Mouse (Mus musculus): ENCODE measurements around the gene Ndufb8.
A peak's percentile ranks its signal among the peaks of the same experiment; 100 is the strongest.

Ndufb8 gene

GRCm38 (mm10) chr19:44554861-44555590 is at the start of gene Ndufb8:
Ndufb8 (minus strand) TSS chr19:44555440.
- peak; percentile 94 for DNase-seq (ENCODE audit: low read depth, low spot score)

- no peak for DNase-seq (ENCODE audit: low read depth, low spot score)
Observed at GRCm38 (mm10) chr19:44594180-44594579, 38.9 kb upstream of the Ndufb8 start.

GRCm38 (mm10) chr19:44591638-44592037 is 36.4 kb upstream of the Ndufb8 start:
- peak; percentile 61 for DNase-seq (ENCODE audit: low read depth, low spot score)

- DNase-seq (ENCODE audit: low read depth, low spot score), result peak; percentile 67
Observed at GRCm38 (mm10) chr19:44590992-44591391, 35.8 kb upstream of the Ndufb8 start.

GRCm38 (mm10) chr19:44589591-44590223 is 34.5 kb upstream of the Ndufb8 start:
- DNase-seq (ENCODE audit: low read depth, low spot score), result no peak

GRCm38 (mm10) chr19:44588036-44588435 is 32.8 kb upstream of the Ndufb8 start:
- no peak for DNase-seq (ENCODE audit: low read depth, low spot score)

- DNase-seq (ENCODE audit: low read depth, low spot score), result peak; percentile 86
Observed at GRCm38 (mm10) chr19:44582638-44583309, 27.5 kb upstream of the Ndufb8 start.

- no peak for DNase-seq (ENCODE audit: low read depth, low spot score)
Observed at GRCm38 (mm10) chr19:44582103-44582502, 26.9 kb upstream of the Ndufb8 start.

- DNase-seq (ENCODE audit: low read depth, low spot score), result no peak
Observed at GRCm38 (mm10) chr19:44578038-44578437, 22.8 kb upstream of the Ndufb8 start.

- DNase-seq (ENCODE audit: low read depth, low spot score), result no peak
Observed at GRCm38 (mm10) chr19:44576275-44576674, 21.0 kb upstream of the Ndufb8 start.

- no peak for DNase-seq (ENCODE audit: low read depth, low spot score)
Observed at GRCm38 (mm10) chr19:44567763-44568162, 12.5 kb upstream of the Ndufb8 start.

GRCm38 (mm10) chr19:44564006-44564405 is 8.8 kb upstream of the Ndufb8 start:
- no peak for DNase-seq (ENCODE audit: low read depth, low spot score)

- peak; percentile 98 for DNase-seq (ENCODE audit: low read depth, low spot score)
Observed at GRCm38 (mm10) chr19:44562652-44563206, 7.5 kb upstream of the Ndufb8 start, which contains the start of gene Hif1an. Hif1an (plus strand) TSS chr19:44562850.

GRCm38 (mm10) chr19:44554490-44554860 is 765 bp downstream of the Ndufb8 start:
- DNase-seq (ENCODE audit: low read depth, low spot score), result no peak

- no peak for DNase-seq (ENCODE audit: low read depth, low spot score)
Observed at GRCm38 (mm10) chr19:44553286-44553685, 2.0 kb downstream of the Ndufb8 start.

GRCm38 (mm10) chr19:44552731-44553130 is 2.5 kb downstream of the Ndufb8 start, which contains the start of gene Gm20538:
Gm20538 (minus strand) TSS chr19:44552831.
- no peak for DNase-seq (ENCODE audit: low read depth, low spot score)

- DNase-seq (ENCODE audit: low read depth, low spot score), result no peak
Observed at GRCm38 (mm10) chr19:44545321-44546041, 9.8 kb downstream of the Ndufb8 start, which contains the start of gene Sec31b. Sec31b (minus strand) TSS chr19:44545864.

GRCm38 (mm10) chr19:44544775-44545174 is 10.5 kb downstream of the Ndufb8 start:
- peak; percentile 73 for DNase-seq (ENCODE audit: low read depth, low spot score)

GRCm38 (mm10) chr19:44544372-44544771 is 10.9 kb downstream of the Ndufb8 start:
- DNase-seq (ENCODE audit: low read depth, low spot score), result no peak

GRCm38 (mm10) chr19:44542694-44543178 is 12.5 kb downstream of the Ndufb8 start:
- no peak for DNase-seq (ENCODE audit: low read depth, low spot score)

- no peak for DNase-seq (ENCODE audit: low read depth, low spot score)
Observed at GRCm38 (mm10) chr19:44537416-44537815, 17.8 kb downstream of the Ndufb8 start.

Data from A20 (cell line).